Mouse (Mus musculus) embryonic facial prominence, embryonic 15.5 days (tissue): ENCODE results near the gene Lefty1. TPM values are rescaled to one million over a fixed set of nuclear protein-coding genes. Genes with fewer than 3 reads are reported as not detected.

Source experiments
- ATAC-seq: fragments of 200-750 bp; cut with Nextera tagmentation; 2 replicates; pipeline ENCODE4 v1.8.0; 2017; ENCODE audit warnings: low read depth, moderate TSS enrichment; ENCODE audit not compliant: insufficient number of reproducible peaks, low FRiP score, low TSS enrichment
- H3K27ac ChIP-seq: fragments of 300-500 bp; sonication (generic); replicated peaks from 2 replicates; pipeline ENCODE4 v1.5.1; 2015; ENCODE audit warnings: mild to moderate bottlenecking, inconsistent platforms
- H3K27me3 ChIP-seq: fragments of 300-500 bp; sonication (generic); 2 replicates; pipeline ENCODE4 v1.6.1; 2015; ENCODE audit warnings: inconsistent platforms
- H3K36me3 ChIP-seq: fragments of 300-500 bp; sonication (generic); 2 replicates; pipeline ENCODE4 v1.6.1; 2015; ENCODE audit warnings: mild to moderate bottlenecking, inconsistent platforms
- H3K4me1 ChIP-seq: fragments of 300-500 bp; sonication (generic); 2 replicates; pipeline ENCODE4 v1.6.1; 2015; ENCODE audit warnings: inconsistent platforms
- H3K4me2 ChIP-seq: fragments of 300-500 bp; sonication (generic); replicated peaks from 2 replicates; pipeline ENCODE4 v1.6.1; 2015; ENCODE audit warnings: mild to moderate bottlenecking, inconsistent platforms
- H3K4me3 ChIP-seq: fragments of 300-500 bp; sonication (generic); replicated peaks from 2 replicates; pipeline ENCODE4 v1.5.1; 2015; ENCODE audit warnings: mild to moderate bottlenecking, inconsistent platforms
- H3K9ac ChIP-seq: fragments of 300-500 bp; sonication (generic); 2 replicates; pipeline ENCODE4 v1.6.1; 2015; ENCODE audit warnings: inconsistent platforms
- H3K9me3 ChIP-seq: fragments of 300-500 bp; sonication (generic); replicated peaks from 2 replicates; pipeline ENCODE4 v1.6.1; 2016; ENCODE audit warnings: inconsistent platforms
- WGBS: fragments of 180-500 bp; shearing (Covaris S2); methylation state at CpG from one replicate; pipeline ENCODE4 v1.1.7; 2015; 5-methylcytosine and 5-hydroxymethylcytosine counted together
- polyA plus RNA-seq: library from polyadenylated mRNA; unstranded; fragments of >200 nt; fragmentation: Nextera tagmentation; extraction: Ambion mirVana; gene quantifications from 2 replicates; pipeline ENCODE4 v1.2.1, GENCODE M21; 2015

Gene Lefty1
- polyA plus RNA-seq, 1 experiment from 2014 or later, result 4.0 TPM

- H3K4me3 ChIP-seq, result no peak overlapping the region
- H3K4me1 ChIP-seq, result 0 out of 2 replicates have a peak, but pooled peaks cover 2% of the 10 kb centered on the region
- 86% methylated on average over 8 of the region's 8 CpGs for WGBS
- no peaks in the 10 kb centered on the region for H3K36me3 ChIP-seq
- no peak overlapping the region for H3K27ac ChIP-seq
- no peaks in the 10 kb centered on the region for H3K9me3 ChIP-seq
- no peak overlapping the region for H3K9ac ChIP-seq
- H3K4me2 ChIP-seq, result no peak overlapping the region
- no peak for ATAC-seq
- H3K27me3 ChIP-seq, result no peaks in the 10 kb centered on the region
These were observed 51.9 kb downstream of the Lefty1 start for GRCm38 (mm10) chr1:180986701-180987100.

- H3K4me2 ChIP-seq, result no peak overlapping the region; the same call in 1 of the 2 replicates
- H3K36me3 ChIP-seq, result no peaks in the 10 kb centered on the region
- 3% methylated on average over 9 of the region's 9 CpGs for WGBS
- no peak overlapping the region for H3K9ac ChIP-seq
- H3K9me3 ChIP-seq, result no peaks in the 10 kb centered on the region
- 0 out of 2 replicates have a peak, but pooled peaks cover 2% of the 10 kb centered on the region for H3K4me1 ChIP-seq
- H3K27me3 ChIP-seq, result no peaks in the 10 kb centered on the region
- no peak for ATAC-seq
- no peak overlapping the region for H3K27ac ChIP-seq
- no peak overlapping the region for H3K4me3 ChIP-seq
These were observed 52.9 kb downstream of the Lefty1 start for GRCm38 (mm10) chr1:180987759-180988158.

Other genes with a start within 250 kb of the Lefty1 start
- 0.11 and 0.14 TPM in 2 replicates for gene Mixl1, start 238.0 kb upstream of the Lefty1 start, polyA plus RNA-seq
- gene Acbd3, start 209.0 kb upstream of the Lefty1 start, polyA plus RNA-seq, result 26.8 and 27.5 TPM in 2 replicates
- gene H3f3a, start 121.1 kb upstream of the Lefty1 start, polyA plus RNA-seq, result 2,445 and 2,695 TPM in 2 replicates
- 37.5 and 38.9 TPM in 2 replicates for gene Sde2, start 83.9 kb upstream of the Lefty1 start, polyA plus RNA-seq
- 0.24 and 0.32 TPM in 2 replicates for gene Lefty2, start 41.9 kb upstream of the Lefty1 start, polyA plus RNA-seq
- 96.9 and 105 TPM in 2 replicates for gene Pycr2, start 30.7 kb upstream of the Lefty1 start, polyA plus RNA-seq
- 17.3 and 18.5 TPM in 2 replicates for gene Tmem63a, start 7.3 kb downstream of the Lefty1 start, polyA plus RNA-seq
- gene Ephx1, start 85.9 kb downstream of the Lefty1 start, polyA plus RNA-seq, result 16.3 and 17.7 TPM in 2 replicates
- gene 9130409I23Rik, start 116.2 kb downstream of the Lefty1 start, polyA plus RNA-seq, result not detected in 2 replicates
- 30.1 and 35.9 TPM in 2 replicates for gene Nvl, start 209.2 kb downstream of the Lefty1 start, polyA plus RNA-seq
- 101 and 109 TPM in 2 replicates for gene Cnih4, start 209.7 kb downstream of the Lefty1 start, polyA plus RNA-seq